In the genomic region with DNA sequence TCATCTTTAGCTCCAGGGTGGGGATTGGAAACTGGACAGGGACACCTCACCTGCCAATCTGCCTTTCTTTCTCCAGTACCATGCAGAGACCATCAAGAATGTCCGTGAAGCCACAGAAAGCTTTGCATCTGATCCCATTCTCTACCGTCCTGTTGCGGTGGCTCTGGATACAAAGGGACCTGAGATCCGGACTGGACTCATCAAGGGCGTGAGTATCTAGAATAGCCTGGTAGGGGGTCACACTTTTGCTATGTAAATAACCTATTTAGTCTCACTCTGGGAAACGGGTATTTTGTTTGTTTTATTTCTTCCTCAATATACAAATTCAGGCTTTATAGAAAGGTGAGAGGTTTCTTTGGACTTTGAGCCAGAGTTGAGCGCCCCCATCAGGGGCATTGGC, we compare ENCODE assay signal across 26 mouse cellular contexts. TPM values are rescaled to one million over a fixed set of nuclear protein-coding genes. Genes with fewer than 3 reads are reported as not detected.
"Had no signal": no experiment of that assay in that cellular context is flagged by ENCODE, and none has a peak within 500 bp of the region (broad histone marks: within the 10 kb centered on the region; RNA-seq: fewer than 3 reads in every experiment).

No protein-coding gene starts in this region.

- H3K9me3 ChIP-seq: heart, embryonic 13.5 days; heart, embryonic 15.5 days; intestine, embryonic 15.5 days; limb, embryonic 10.5 days; limb, embryonic 12.5 days; liver, embryonic 13.5 days; liver, embryonic 15.5 days had no signal

- DNase-seq: gastrocnemius, postnatal 14 days; gastrocnemius, postnatal 36 days; heart, adult 2 months; heart, postnatal 14 days; heart, postnatal 36 days; kidney, adult 18-20 months; kidney, adult 8-10 months; kidney, postnatal 10 days; kidney, postnatal 25 days; kidney, postnatal 4 days; liver; liver, embryonic 13.5 days had no signal

- H3K27ac ChIP-seq: heart, adult 2 months; hindbrain, embryonic 14.5 days; intestine, embryonic 15.5 days; left cerebral cortex, adult 2 months; limb, embryonic 10.5 days; limb, embryonic 12.5 days; liver, embryonic 13.5 days; liver, embryonic 15.5 days had no signal

- H3K4me3 ChIP-seq: heart, adult 2 months; heart, embryonic 13.5 days; heart, embryonic 15.5 days; intestine, embryonic 15.5 days; layer of hippocampus, adult 2 months; left cerebral cortex, adult 2 months; limb, embryonic 10.5 days; limb, embryonic 12.5 days; liver, embryonic 13.5 days; liver, embryonic 15.5 days had no signal

- H3K27me3 ChIP-seq: heart, embryonic 13.5 days; heart, embryonic 15.5 days; intestine, embryonic 15.5 days; limb, embryonic 12.5 days had no signal

- H3K4me1 ChIP-seq: limb, embryonic 12.5 days had no signal

- H3K9ac ChIP-seq: heart, embryonic 13.5 days; heart, embryonic 15.5 days; hindbrain, embryonic 14.5 days; intestine, embryonic 15.5 days; limb, embryonic 12.5 days; liver, embryonic 13.5 days; liver, embryonic 15.5 days had no signal

- H3K4me2 ChIP-seq: heart, embryonic 11.5 days; heart, embryonic 13.5 days; heart, embryonic 15.5 days; hindbrain, embryonic 14.5 days; intestine, embryonic 15.5 days; limb, embryonic 12.5 days; liver, embryonic 11.5 days; liver, embryonic 13.5 days; liver, embryonic 15.5 days had no signal

- ATAC-seq: hindbrain, embryonic 16.5 days; inflammation-experienced regulatory T-cells, adult 6 months; intestine, embryonic 15.5 days; intestine, postnatal 0 days had no signal

RNA-seq across cellular contexts. Expression of gene Gramd2, which starts 11.5 kb away (rescaled TPM):
- total RNA-seq: heart, adult 2 months; heart, postnatal 36 days had no signal
- polyA plus RNA-seq: inflammation-experienced regulatory T-cells, adult 6 months had no signal
